In genomic region chr6:83750171-83750684, GRCm38 (mm10) we compare ENCODE assay signal across 7 mouse cellular contexts. TPM values are rescaled to one million over a fixed set of nuclear protein-coding genes. Genes with fewer than 3 reads are reported as not detected.
A peak's percentile ranks its signal among the peaks of the same experiment; 100 is the strongest.
DNase-seq lines count a peak whose midpoint lies in the region; ATAC-seq and TF ChIP-seq lines count a peak whose summit lies in the region.

No protein-coding gene starts in this region.

- H3K27ac ChIP-seq in liver, postnatal 0 days (ENCODE audit: low read depth): no peak overlapping the region

- no peaks in the 10 kb centered on the region for H3K36me3 ChIP-seq in liver, postnatal 0 days (replicated peaks; ENCODE audit: insufficient read depth, low read length)

- peak overlapping the region; percentile 26; the same call in 1 of the 2 replicates for H3K4me2 ChIP-seq in liver, postnatal 0 days (ENCODE audit: low read depth, low read length)

- H3K9ac ChIP-seq in liver, postnatal 0 days (replicated peaks): 0 out of 2 replicates have a peak overlapping the region, but pooled peaks have one; percentile 16

- DNase-seq in 3134 (ENCODE audit: extremely low read depth, insufficient read length, low spot score) (peak; percentile 30), 3T3-L1 (ENCODE audit: low read depth, low spot score) (peak; percentile 81)
- peak; percentile 56 to 72 for DNase-seq in adrenal gland, postnatal 36 days
- DNase-seq in kidney, adult 9 months: peak; percentile 57
- DNase-seq in liver, postnatal 0 days: peak; percentile 68
- peak; percentile 48 to 66 for DNase-seq in right cerebral cortex, adult 2 months (ENCODE audit: low spot score in 2 of 2)

- H3K27me3 ChIP-seq in liver, postnatal 0 days (ENCODE audit: insufficient read depth, low read length): peaks cover 9% of the 10 kb centered on the region

- H3K4me1 ChIP-seq in liver, postnatal 0 days (ENCODE audit: insufficient read depth): peaks cover 1% of the 10 kb centered on the region; the same call in 1 of the 2 replicates

- H3K9me3 ChIP-seq in liver, postnatal 0 days (ENCODE audit: low read length): no peaks in the 10 kb centered on the region

- peak; percentile 86 for TF ChIP-seq CTCF in liver, postnatal 0 days (IDR thresholded peaks at IDR 0.05; ENCODE audit: low read depth)

- WGBS in liver, postnatal 0 days (ENCODE audit: insufficient replicate concordance): 8% methylated on average over 11 of the region's 11 CpGs

- no peak overlapping the region for H3K4me3 ChIP-seq in liver, postnatal 0 days (ENCODE audit: low read depth, low read length)

- peak; percentile 77; the same call in 1 of the 2 replicates for ATAC-seq in frontal cortex, adult (ENCODE audit: low TSS enrichment)
- no peak for ATAC-seq in liver, postnatal 0 days

- TF ChIP-seq EP300 in liver, postnatal 0 days (IDR thresholded peaks at IDR 0.05; ENCODE audit: low read depth): no peak

RNA-seq across cellular contexts. Expression of gene Atp6v1b1, which starts 7.4 kb away (rescaled TPM):
- total RNA-seq in adrenal gland, postnatal 36 days (2021): not detected
- not detected in 2 replicates for polyA plus RNA-seq in liver, postnatal 0 days (2015; fragmentation: Nextera tagmentation; extraction: Ambion mirVana)

RNA-seq across cellular contexts. Expression of gene Ankrd53, which starts 12.2 kb away (rescaled TPM):
- total RNA-seq in adrenal gland, postnatal 36 days (2021): not detected
- not detected in 2 replicates for polyA plus RNA-seq in liver, postnatal 0 days (2015; fragmentation: Nextera tagmentation; extraction: Ambion mirVana)

RNA-seq across cellular contexts. Expression of gene Tex261, which starts 25.4 kb away (rescaled TPM):
- 100 to 1,000 TPM; 135 to 214 TPM for total RNA-seq in adrenal gland, postnatal 36 days (2021)
- polyA plus RNA-seq in liver, postnatal 0 days (2015; fragmentation: Nextera tagmentation; extraction: Ambion mirVana): 68.3 and 74.9 TPM in 2 replicates

RNA-seq across cellular contexts. Expression of gene Vax2, which starts 39.2 kb away (rescaled TPM):
- not detected for total RNA-seq in adrenal gland, postnatal 36 days (2021)
- polyA plus RNA-seq in liver, postnatal 0 days (2015; fragmentation: Nextera tagmentation; extraction: Ambion mirVana): not detected in 2 replicates

RNA-seq across cellular contexts. Expression of gene Nagk, which starts 44.6 kb away (rescaled TPM):
- 10 to 100 TPM; 48.2 to 56.7 TPM for total RNA-seq in adrenal gland, postnatal 36 days (2021)
- 20.4 and 20.9 TPM in 2 replicates for polyA plus RNA-seq in liver, postnatal 0 days (2015; fragmentation: Nextera tagmentation; extraction: Ambion mirVana)

Comparison
In these comparisons a context has a peak if more than half of its experiments do, and no peak if none do; other contexts are left out.
1. DNase-seq: peak in every context shown above with its lines; median percentile 81 in 3T3-L1; 68 in liver, postnatal 0 days; 64 in adrenal gland, postnatal 36 days; 57 in kidney, adult 9 months; 57 in right cerebral cortex, adult 2 months; 30 in 3134.